Mouse (Mus musculus) ES-Bruce4 (cell line): Measurements from ENCODE around the gene Snx9. TPM values are rescaled to one million over a fixed set of nuclear protein-coding genes. Genes with fewer than 3 reads are reported as not detected.

Source experiments
- H3K27ac ChIP-seq: 2 replicates; pipeline ENCODE4 v1.5.1; 2012; ENCODE audit warnings: low read length, inconsistent platforms; ENCODE audit not compliant: insufficient read depth
- H3K27me3 ChIP-seq: 2 replicates; pipeline ENCODE4 v1.6.1; 2012; ENCODE audit warnings: mild to moderate bottlenecking, low read length, inconsistent platforms; ENCODE audit not compliant: control insufficient read depth, poor library complexity, insufficient read depth, severe bottlenecking
- H3K36me3 ChIP-seq: 2 replicates; pipeline ENCODE4 v1.6.1; 2012; ENCODE audit warnings: inconsistent platforms, mild to moderate bottlenecking, low read length, moderate library complexity; ENCODE audit not compliant: control insufficient read depth, poor library complexity, insufficient read depth, severe bottlenecking
- H3K4me1 ChIP-seq: one replicate; pipeline ENCODE4 v1.8.1; 2011; ENCODE audit warnings: low read length; ENCODE audit not compliant: control insufficient read depth, insufficient read depth
- H3K4me3 ChIP-seq: 2 replicates; pipeline ENCODE4 v1.5.1; 2011; ENCODE audit warnings: low read depth, mild to moderate bottlenecking, low read length
- H3K9ac ChIP-seq: 2 replicates; pipeline ENCODE4 v1.6.1; 2012; ENCODE audit warnings: low read depth, mild to moderate bottlenecking, inconsistent platforms; ENCODE audit not compliant: poor library complexity, severe bottlenecking
- H3K9me3 ChIP-seq: replicated peaks from 2 replicates; pipeline ENCODE4 v1.6.1; 2012; ENCODE audit warnings: mild to moderate bottlenecking, low read length, inconsistent platforms; ENCODE audit not compliant: control insufficient read depth, poor library complexity, insufficient read depth, severe bottlenecking
- CTCF ChIP-seq: IDR thresholded peaks from one replicate; pipeline ENCODE4 v1.8.1; 2011; ENCODE audit warnings: low read depth, low read length
- EP300 ChIP-seq: IDR thresholded peaks from 2 replicates; pipeline ENCODE4 v1.6.1; 2011; ENCODE audit warnings: low read depth, low read length; ENCODE audit not compliant: insufficient read depth
- POLR2A ChIP-seq: IDR thresholded peaks from one replicate; pipeline ENCODE4 v1.8.1; 2011; ENCODE audit warnings: low read length; ENCODE audit not compliant: insufficient read depth
- polyA plus RNA-seq: library from polyadenylated mRNA; stranded (reverse); fragments of >200 nt; gene quantifications from 2 replicates; pipeline ENCODE4 v1.2.4, GENCODE M21; 2011; ENCODE audit warnings: low read depth; ENCODE audit not compliant: missing spikeins, insufficient read depth, insufficient read length

The Snx9 gene
- polyA plus RNA-seq, 1 experiment, result 46.8 TPM

DNA sequence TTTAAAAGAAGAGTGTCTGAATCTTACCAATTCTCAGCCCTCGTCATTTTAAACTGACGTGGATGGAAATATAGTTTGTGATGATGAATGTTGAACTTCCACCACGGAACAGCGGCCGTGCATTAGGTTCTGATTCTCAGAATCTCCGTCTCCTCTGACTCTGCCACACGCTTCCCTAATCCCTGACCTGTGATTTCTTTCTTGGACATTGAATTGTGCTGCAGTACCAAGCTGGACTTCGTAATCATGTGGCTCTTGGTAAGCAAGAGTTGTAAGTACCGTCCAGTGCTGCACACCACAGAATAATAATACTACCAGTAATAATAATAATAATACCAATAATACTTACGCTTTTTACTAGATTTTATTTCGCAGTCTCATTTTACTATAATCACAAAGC, 29.6 kb downstream of the Snx9 start:
- H3K9ac ChIP-seq, result no peak overlapping the region
- TF ChIP-seq POLR2A, result no peak
- no peak for TF ChIP-seq CTCF
- no peak for TF ChIP-seq EP300
- no peaks in the 10 kb centered on the region for H3K36me3 ChIP-seq
- no peak overlapping the region for H3K27ac ChIP-seq
- H3K4me3 ChIP-seq, result no peak overlapping the region
- H3K9me3 ChIP-seq, result no peaks in the 10 kb centered on the region
- H3K4me1 ChIP-seq, result peaks cover 2% of the 10 kb centered on the region
- no peaks in the 10 kb centered on the region for H3K27me3 ChIP-seq

DNA sequence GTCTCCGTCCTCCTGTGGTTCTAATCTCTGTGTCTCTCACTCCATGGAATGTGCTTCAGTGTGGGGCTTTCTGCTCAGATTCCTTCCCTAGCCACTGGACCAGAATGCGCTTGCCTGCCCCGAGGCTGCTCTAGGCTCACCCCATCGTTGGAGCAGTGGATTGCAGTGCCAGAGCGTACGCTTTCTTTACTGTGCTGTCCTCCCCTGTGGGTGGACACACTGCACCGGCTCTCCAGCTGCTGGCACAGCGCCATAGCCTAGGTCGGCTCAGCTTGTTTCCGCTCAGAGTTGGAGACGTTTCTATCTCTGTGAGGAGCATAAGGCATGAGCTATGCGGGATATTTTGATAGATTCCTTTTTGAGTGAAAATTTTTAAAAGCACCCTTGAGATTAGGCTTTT, 31.4 kb downstream of the Snx9 start:
- no peak overlapping the region for H3K9ac ChIP-seq
- H3K4me3 ChIP-seq, result no peak overlapping the region
- no peak overlapping the region for H3K27ac ChIP-seq
- H3K9me3 ChIP-seq, result no peaks in the 10 kb centered on the region
- no peaks in the 10 kb centered on the region for H3K27me3 ChIP-seq
- peaks cover 7% of the 10 kb centered on the region for H3K4me1 ChIP-seq
- no peak for TF ChIP-seq CTCF
- TF ChIP-seq EP300, result no peak
- no peak for TF ChIP-seq POLR2A
- no peaks in the 10 kb centered on the region for H3K36me3 ChIP-seq

DNA sequence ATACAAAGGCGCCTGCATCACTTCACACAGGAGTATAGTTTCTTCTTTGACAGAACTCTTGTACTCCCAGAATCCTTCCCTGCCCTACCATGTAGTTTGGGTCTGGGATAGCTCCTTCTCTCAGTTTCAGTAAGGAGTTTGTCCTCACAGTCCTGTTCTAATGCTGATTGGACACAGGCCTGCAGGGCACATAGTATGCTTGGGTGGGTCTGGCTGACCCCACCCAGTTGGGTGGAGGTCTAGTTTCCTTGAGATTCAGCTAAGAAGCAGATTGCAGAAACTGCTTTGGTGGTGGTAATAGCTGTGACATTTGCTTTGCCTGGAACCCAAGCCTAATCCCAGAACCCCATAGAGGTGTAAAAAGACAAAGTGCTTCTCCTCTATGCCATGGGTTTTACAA, 33.4 kb downstream of the Snx9 start:
- H3K36me3 ChIP-seq, result no peaks in the 10 kb centered on the region
- TF ChIP-seq EP300 (peak; percentile 85), POLR2A (no peak), CTCF (no peak)
- no peak overlapping the region for H3K9ac ChIP-seq
- H3K27ac ChIP-seq, result peak overlapping the region; percentile 86
- H3K9me3 ChIP-seq, result no peaks in the 10 kb centered on the region
- no peak overlapping the region for H3K4me3 ChIP-seq
- peaks cover 7% of the 10 kb centered on the region for H3K4me1 ChIP-seq
- no peaks in the 10 kb centered on the region for H3K27me3 ChIP-seq

DNA sequence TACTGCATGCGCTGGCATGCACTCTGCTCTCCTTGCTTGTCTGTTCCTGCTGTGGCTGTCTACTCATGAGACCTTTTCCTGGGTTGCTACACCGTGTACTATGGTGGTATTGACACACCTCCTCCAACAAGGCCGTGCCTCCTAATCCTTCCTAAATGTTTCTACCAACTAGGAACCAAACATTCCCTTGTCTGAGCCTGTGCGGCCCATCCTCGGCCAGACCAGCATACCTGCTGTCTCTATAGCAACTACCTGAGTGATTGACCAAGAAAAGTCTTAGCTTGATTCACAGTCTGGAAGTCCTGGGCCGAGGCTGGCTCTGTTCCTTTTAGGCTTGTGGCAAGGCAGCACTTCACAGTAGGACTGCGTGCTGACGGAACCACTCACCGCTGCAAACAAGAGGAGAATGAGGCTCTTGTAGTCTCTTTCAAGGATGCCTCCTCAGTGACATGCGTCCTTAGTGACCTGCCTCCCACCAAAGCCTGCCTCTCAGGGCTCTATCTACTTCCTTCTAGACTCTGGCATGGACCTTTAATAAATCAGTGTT, 36.6 kb downstream of the Snx9 start:
- no peak overlapping the region for H3K4me3 ChIP-seq
- no peak overlapping the region for H3K9ac ChIP-seq
- TF ChIP-seq POLR2A, result no peak
- TF ChIP-seq EP300, result no peak
- TF ChIP-seq CTCF, result no peak
- H3K27me3 ChIP-seq, result no peaks in the 10 kb centered on the region
- H3K27ac ChIP-seq, result no peak overlapping the region
- no peaks in the 10 kb centered on the region for H3K9me3 ChIP-seq
- H3K4me1 ChIP-seq, result peaks cover 7% of the 10 kb centered on the region
- H3K36me3 ChIP-seq, result no peaks in the 10 kb centered on the region

DNA sequence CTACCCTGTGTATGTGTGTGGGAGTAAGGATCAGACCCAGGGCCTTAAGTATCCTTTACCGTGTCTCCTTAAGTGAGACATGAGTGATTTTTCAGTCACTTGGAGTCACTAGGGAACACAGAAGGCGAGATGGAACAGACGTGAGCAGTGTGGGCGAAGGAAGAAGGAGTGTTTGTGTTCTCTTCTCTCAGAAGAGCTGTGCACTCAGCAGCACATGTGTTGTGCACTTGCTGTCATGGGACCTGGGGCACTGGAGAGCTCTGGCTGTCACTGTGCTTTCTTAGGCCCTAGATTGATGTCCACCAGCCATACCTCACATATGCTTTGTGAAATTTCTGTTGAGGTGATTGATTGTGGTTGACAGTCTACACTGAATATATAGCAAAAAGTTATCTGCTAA, 37.7 kb downstream of the Snx9 start:
- Histone ChIP-seq H3K4me1 (peaks cover 7% of the 10 kb centered on the region), H3K9ac (no peak overlapping the region), H3K27ac (no peak overlapping the region), H3K4me3 (no peak overlapping the region), H3K9me3 (no peaks in the 10 kb centered on the region), H3K27me3 (no peaks in the 10 kb centered on the region), H3K36me3 (no peaks in the 10 kb centered on the region)
- TF ChIP-seq CTCF (no peak), POLR2A (no peak), EP300 (no peak)

DNA sequence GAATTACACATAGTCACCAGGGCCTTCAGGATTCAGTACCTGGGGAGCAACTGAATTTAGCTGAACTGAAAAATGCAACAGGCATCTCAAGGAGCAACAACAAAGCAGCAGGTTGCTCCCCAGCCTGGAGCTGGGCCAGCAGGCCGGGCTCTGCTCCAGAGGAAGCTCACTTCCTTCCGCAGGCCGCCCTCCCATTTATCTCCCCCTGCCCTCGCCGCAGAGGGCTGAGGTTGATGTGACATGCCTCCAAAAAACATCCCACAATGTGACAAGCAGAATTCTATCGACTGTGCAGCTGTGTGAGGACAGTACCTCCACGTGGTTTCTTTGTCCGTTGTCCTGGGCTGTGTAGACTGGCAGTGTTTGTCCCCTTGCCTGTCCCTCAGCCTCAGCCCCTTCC, 44.3 kb downstream of the Snx9 start:
- no peaks in the 10 kb centered on the region for H3K4me1 ChIP-seq
- no peak for TF ChIP-seq EP300
- TF ChIP-seq POLR2A, result no peak
- TF ChIP-seq CTCF, result no peak
- H3K9ac ChIP-seq, result no peak overlapping the region
- no peak overlapping the region for H3K27ac ChIP-seq
- no peak overlapping the region for H3K4me3 ChIP-seq
- no peaks in the 10 kb centered on the region for H3K27me3 ChIP-seq
- no peaks in the 10 kb centered on the region for H3K36me3 ChIP-seq
- H3K9me3 ChIP-seq, result no peaks in the 10 kb centered on the region
